Mouse (Mus musculus) myocyte (in vitro differentiated cells): Measurements from ENCODE around the gene Fdps. TPM values are rescaled to one million over a fixed set of nuclear protein-coding genes. Genes with fewer than 3 reads are reported as not detected.

Source experiments
- H3K27me3 ChIP-seq: one replicate; pipeline ENCODE4 v1.6.1; 2011; ENCODE audit not compliant: control insufficient read depth, insufficient read depth, insufficient read length
- H3K36me3 ChIP-seq: one replicate; pipeline ENCODE4 v1.6.1; 2011; ENCODE audit not compliant: control insufficient read depth, insufficient read depth
- H3K4me2 ChIP-seq: one replicate; pipeline ENCODE4 v1.6.1; 2011; ENCODE audit warnings: low read depth, control low read depth
- H3K4me3 ChIP-seq: one replicate; pipeline ENCODE4 v1.5.1; 2011; ENCODE audit warnings: mild to moderate bottlenecking, control low read depth, moderate library complexity
- H3K79me2 ChIP-seq: one replicate; pipeline ENCODE4 v1.6.1; 2011; ENCODE audit not compliant: control insufficient read depth, insufficient read depth
- H3ac ChIP-seq: one replicate; pipeline ENCODE4 v1.6.1; 2011; ENCODE audit not compliant: control insufficient read depth, insufficient read length
- CEBPB ChIP-seq: IDR thresholded peaks from 2 replicates; pipeline ENCODE4 v1.6.1; 2011; ENCODE audit warnings: mild to moderate bottlenecking, moderate library complexity; ENCODE audit not compliant: poor library complexity, insufficient read depth, severe bottlenecking
- E2F4 ChIP-seq: IDR thresholded peaks from one replicate; pipeline ENCODE4 v1.6.1; 2011; ENCODE audit warnings: mild to moderate bottlenecking, control low read depth, moderate library complexity; ENCODE audit not compliant: insufficient read depth
- MAX ChIP-seq: IDR thresholded peaks from one replicate; pipeline ENCODE4 v1.6.1; 2011; ENCODE audit warnings: low read depth, mild to moderate bottlenecking, control low read depth
- MYOD1 ChIP-seq, 3 experiments: IDR thresholded peaks; one replicate each; pipeline ENCODE4 v1.6.1; 2011; ENCODE audit warnings: control low read depth in 2 of 3, low read depth in 2 of 3, mild to moderate bottlenecking in 2 of 3, moderate library complexity in 1 of 3; ENCODE audit not compliant: insufficient read length in 2 of 3, control insufficient read depth in 1 of 3
- MYOG ChIP-seq, 3 experiments: IDR thresholded peaks; one replicate each; pipeline ENCODE4 v1.6.1; 2011; ENCODE audit warnings: control low read depth in 2 of 3, low read depth in 2 of 3, mild to moderate bottlenecking in 2 of 3; ENCODE audit not compliant: insufficient read length in 2 of 3, control insufficient read depth in 1 of 3, insufficient read depth in 1 of 3
- POLR2A ChIP-seq: IDR thresholded peaks from one replicate; pipeline ENCODE4 v1.6.1; 2011; ENCODE audit warnings: low read depth, mild to moderate bottlenecking, control low read depth, moderate library complexity; ENCODE audit not compliant: insufficient read length
- POLR2AphosphoS2 ChIP-seq: IDR thresholded peaks from one replicate; pipeline ENCODE4 v1.6.1; 2011; ENCODE audit warnings: low read depth, control low read depth; ENCODE audit not compliant: insufficient read length
- REST ChIP-seq: IDR thresholded peaks from one replicate; pipeline ENCODE4 v1.6.1; 2011; ENCODE audit warnings: mild to moderate bottlenecking, control low read depth, moderate library complexity; ENCODE audit not compliant: insufficient read depth, insufficient read length
- SRF ChIP-seq: IDR thresholded peaks from one replicate; pipeline ENCODE4 v1.6.1; 2011; ENCODE audit warnings: low read depth; ENCODE audit not compliant: control insufficient read depth, insufficient read length
- TCF12 ChIP-seq: IDR thresholded peaks from one replicate; pipeline ENCODE4 v1.6.1; 2011; ENCODE audit warnings: mild to moderate bottlenecking, control low read depth; ENCODE audit not compliant: poor library complexity, insufficient read depth, severe bottlenecking
- TCF3 ChIP-seq: IDR thresholded peaks from one replicate; pipeline ENCODE4 v1.6.1; 2011; ENCODE audit warnings: low read depth, control low read depth; ENCODE audit not compliant: insufficient read length
- USF1 ChIP-seq: IDR thresholded peaks from one replicate; pipeline ENCODE4 v1.6.1; 2011; ENCODE audit warnings: low read depth, mild to moderate bottlenecking, control low read depth, moderate library complexity
- polyA plus RNA-seq: library from polyadenylated mRNA; unstranded; fragments of >200 nt; fragmentation: generic; extraction: Trizol; gene quantifications from one replicate; pipeline ENCODE4 v1.2.1, GENCODE M21; 2012; ENCODE audit warnings: missing spikeins

The Fdps gene
- polyA plus RNA-seq, 1 experiment, result 863 TPM

DNA sequence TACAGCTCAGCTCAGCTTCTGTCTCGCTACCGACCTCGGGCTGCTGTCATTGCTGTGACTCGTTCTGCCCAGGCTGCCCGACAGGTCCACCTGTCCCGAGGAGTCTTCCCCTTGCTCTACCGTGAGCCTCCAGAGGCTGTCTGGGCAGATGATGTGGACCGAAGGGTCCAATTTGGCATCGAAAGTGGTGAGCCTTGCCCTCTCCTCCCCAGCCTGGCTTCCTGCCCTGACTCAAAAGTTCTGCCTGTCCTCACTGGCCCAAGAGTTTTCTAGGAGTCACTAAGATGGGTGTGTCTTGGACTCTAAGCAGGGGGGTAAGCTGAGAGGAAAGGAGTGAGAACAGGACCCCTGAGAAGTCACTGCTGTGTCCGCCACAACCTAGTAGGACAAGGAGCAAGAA is 43.1 kb upstream of the Fdps start:
- Histone ChIP-seq H3K4me3 (no peak overlapping the region), H3K27me3 (peaks cover 82% of the 10 kb centered on the region)
- TF ChIP-seq REST (no peak), POLR2AphosphoS2 (no peak), CEBPB (no peak), USF1 (no peak), MYOD1 (IDR thresholded peaks at IDR 0.05; ENCODE audit: control insufficient read depth in 1 of 3, insufficient read length in 2 of 3, low read depth in 2 of 3) (no peak), MAX (no peak), E2F4 (no peak), POLR2A (no peak), MYOG (IDR thresholded peaks at IDR 0.05; ENCODE audit: control insufficient read depth in 1 of 3, insufficient read depth in 1 of 3, insufficient read length in 2 of 3, low read depth in 2 of 3) (no peak)

DNA sequence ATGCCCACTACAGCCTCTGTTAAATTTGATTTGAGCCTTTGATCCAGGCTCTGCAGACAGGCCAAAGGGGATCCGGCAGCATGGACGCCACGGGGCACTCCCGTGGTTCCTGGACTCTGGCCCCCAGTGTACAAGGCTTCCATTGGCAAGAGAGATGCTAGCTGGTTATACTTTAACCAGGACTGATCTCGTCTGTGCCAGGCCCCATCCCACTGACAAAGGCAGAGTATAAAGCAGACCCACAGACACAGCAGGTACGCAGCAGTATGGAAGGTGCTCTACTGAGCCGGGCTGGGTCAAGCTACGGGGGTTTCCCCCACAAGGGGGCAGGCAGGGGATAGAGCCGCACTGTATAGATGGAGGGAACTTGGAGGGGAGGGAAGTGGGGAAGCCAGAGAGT is 34.6 kb upstream of the Fdps start:
- H3K4me2 ChIP-seq, result no peak overlapping the region
- no peak for TF ChIP-seq E2F4
- no peak overlapping the region for H3ac ChIP-seq
- H3K79me2 ChIP-seq, result no peaks in the 10 kb centered on the region
- no peaks in the 10 kb centered on the region for H3K36me3 ChIP-seq
- peaks cover 73% of the 10 kb centered on the region for H3K27me3 ChIP-seq
- no peak overlapping the region for H3K4me3 ChIP-seq

More for the DNA sequence above, 43.1 kb upstream of the Fdps start:
- H3K36me3 ChIP-seq, result no peaks in the 10 kb centered on the region
- no peak overlapping the region for H3ac ChIP-seq
- H3K4me2 ChIP-seq, result no peak overlapping the region
- no peaks in the 10 kb centered on the region for H3K79me2 ChIP-seq

DNA sequence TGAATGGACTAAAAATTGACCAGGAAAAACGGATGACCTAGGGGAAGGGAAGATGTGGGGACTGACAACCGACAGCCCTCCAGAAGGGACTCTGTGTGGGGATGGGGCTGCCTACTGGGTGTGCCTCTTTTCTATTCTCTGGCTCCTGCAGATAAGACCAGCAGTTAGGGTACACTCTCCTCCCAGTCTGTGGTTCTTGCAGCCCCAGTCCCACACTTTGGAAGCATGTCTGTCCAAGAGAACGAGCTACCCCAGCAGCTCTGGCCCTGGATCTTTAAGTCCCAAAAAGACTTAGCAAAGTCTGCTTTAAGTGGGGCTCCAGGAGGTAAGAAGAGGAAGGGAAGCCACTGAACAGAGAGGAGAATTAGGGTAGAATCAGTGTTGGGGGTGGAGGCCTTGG is 34.2 kb upstream of the Fdps start, which contains the start of gene Pklr:
TSS of gene Pklr (plus strand) at position 185 of the 400 bp plus-strand sequence.
- H3K79me2 ChIP-seq, result no peaks in the 10 kb centered on the region
- TF ChIP-seq POLR2A (no peak), SRF (no peak), MYOG (IDR thresholded peaks at IDR 0.05; ENCODE audit: control insufficient read depth in 1 of 3, insufficient read depth in 1 of 3, insufficient read length in 2 of 3, low read depth in 2 of 3) (no peak), TCF12 (no peak), REST (no peak), MAX (no peak), TCF3 (no peak), USF1 (no peak), E2F4 (no peak), POLR2AphosphoS2 (no peak), MYOD1 (IDR thresholded peaks at IDR 0.05; ENCODE audit: control insufficient read depth in 1 of 3, insufficient read length in 2 of 3, low read depth in 2 of 3) (no peak), CEBPB (no peak)
- no peak within 1 kb of the TSS for H3K4me3 ChIP-seq
- H3K4me2 ChIP-seq, result no peak within 1 kb of the TSS
- H3ac ChIP-seq, result no peak within 1 kb of the TSS
- H3K36me3 ChIP-seq, result no peaks in the 10 kb centered on the region
- H3K27me3 ChIP-seq, result peaks cover 69% of the 10 kb centered on the region

DNA sequence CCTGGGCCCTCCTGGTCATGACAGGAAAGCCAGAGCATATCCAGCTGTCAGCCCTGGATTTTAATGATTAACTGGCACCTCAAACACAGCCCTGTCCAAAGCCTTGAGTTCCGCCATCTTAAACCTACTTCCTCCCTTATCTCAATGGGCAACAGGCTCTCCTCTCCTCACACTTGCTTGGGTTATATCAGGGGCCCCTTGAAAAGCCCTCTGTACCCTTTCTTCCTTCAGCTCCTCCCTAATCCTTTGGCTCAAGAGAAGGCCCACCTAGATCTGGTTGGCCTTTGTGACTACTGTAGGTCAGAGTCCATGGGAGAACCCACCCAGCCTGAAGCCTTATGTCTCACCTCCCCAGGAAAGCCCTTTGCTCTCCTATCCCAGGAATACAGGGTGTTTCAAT is 32.0 kb upstream of the Fdps start:
- H3K36me3 ChIP-seq, result no peaks in the 10 kb centered on the region
- peaks cover 63% of the 10 kb centered on the region for H3K27me3 ChIP-seq
- no peak overlapping the region for H3ac ChIP-seq
- no peak overlapping the region for H3K4me3 ChIP-seq
- TF ChIP-seq USF1 (no peak), TCF3 (no peak), SRF (no peak), MYOG (IDR thresholded peaks at IDR 0.05; ENCODE audit: control insufficient read depth in 1 of 3, insufficient read depth in 1 of 3, insufficient read length in 2 of 3, low read depth in 2 of 3) (no peak), MAX (no peak), REST (no peak), POLR2A (no peak), MYOD1 (IDR thresholded peaks at IDR 0.05; ENCODE audit: control insufficient read depth in 1 of 3, insufficient read length in 2 of 3, low read depth in 2 of 3) (no peak), E2F4 (no peak), POLR2AphosphoS2 (no peak), CEBPB (no peak), TCF12 (no peak)
- H3K79me2 ChIP-seq, result no peaks in the 10 kb centered on the region
- H3K4me2 ChIP-seq, result no peak overlapping the region

DNA sequence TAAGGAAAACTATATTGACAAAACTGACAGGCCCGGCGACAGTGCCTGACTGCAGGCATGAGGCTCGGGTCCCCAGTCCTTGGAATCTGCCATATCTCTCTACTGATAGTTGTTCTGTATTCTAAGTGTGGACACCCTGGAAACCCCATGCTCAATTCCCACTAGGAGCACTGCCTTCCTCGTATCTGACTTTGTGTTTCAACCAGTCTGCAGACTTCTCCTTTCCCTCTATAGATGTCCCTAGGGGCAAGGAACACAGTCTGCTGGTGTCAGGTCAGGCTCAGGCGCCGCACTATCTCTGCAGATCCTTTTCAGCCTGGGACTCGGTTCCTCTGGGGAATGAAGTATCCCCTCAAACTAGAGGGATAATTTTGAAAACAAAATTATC is 31.3 kb upstream of the Fdps start:
- H3K79me2 ChIP-seq, result no peaks in the 10 kb centered on the region
- no peak overlapping the region for H3ac ChIP-seq
- TF ChIP-seq MYOD1 (IDR thresholded peaks at IDR 0.05; ENCODE audit: control insufficient read depth in 1 of 3, insufficient read length in 2 of 3, low read depth in 2 of 3) (no peak), MYOG (IDR thresholded peaks at IDR 0.05; ENCODE audit: control insufficient read depth in 1 of 3, insufficient read depth in 1 of 3, insufficient read length in 2 of 3, low read depth in 2 of 3) (no peak), TCF3 (no peak), USF1 (no peak), POLR2A (no peak), SRF (no peak), REST (no peak), MAX (no peak), CEBPB (no peak), E2F4 (no peak), TCF12 (no peak), POLR2AphosphoS2 (no peak)
- peaks cover 64% of the 10 kb centered on the region for H3K27me3 ChIP-seq
- no peak overlapping the region for H3K4me2 ChIP-seq
- no peaks in the 10 kb centered on the region for H3K36me3 ChIP-seq
- H3K4me3 ChIP-seq, result no peak overlapping the region
